14 mouse cellular contexts compared by ENCODE assay signal in genomic region chr17:9755576-9755975, GRCm38 (mm10).
"Had no signal": no experiment of that assay in that cellular context is flagged by ENCODE, and none has a peak within 500 bp of the region (broad histone marks: within the 10 kb centered on the region; RNA-seq: fewer than 3 reads in every experiment).

No protein-coding gene starts in this region.

- H3K27ac ChIP-seq: heart, embryonic 10.5 days; hindbrain, embryonic 12.5 days; hindbrain, embryonic 14.5 days; intestine, embryonic 15.5 days; limb, embryonic 13.5 days; limb, embryonic 15.5 days; liver, embryonic 12.5 days had no signal

- H3K9ac ChIP-seq: heart, embryonic 12.5 days; hindbrain, embryonic 12.5 days; hindbrain, embryonic 14.5 days; intestine, embryonic 15.5 days; limb, embryonic 13.5 days; limb, embryonic 15.5 days; liver, embryonic 12.5 days had no signal

- H3K4me2 ChIP-seq: heart, embryonic 12.5 days; hindbrain, embryonic 12.5 days; hindbrain, embryonic 14.5 days; intestine, embryonic 15.5 days; limb, embryonic 13.5 days; limb, embryonic 15.5 days; liver, embryonic 12.5 days had no signal

- ATAC-seq: forebrain, embryonic 16.5 days; hindbrain, embryonic 16.5 days; inflammation-experienced regulatory T-cells, adult 6 months; intestine, embryonic 15.5 days; intestine, postnatal 0 days; liver, embryonic 12.5 days had no signal

- H3K27me3 ChIP-seq: hindbrain, embryonic 12.5 days; intestine, embryonic 15.5 days; limb, embryonic 15.5 days; liver, embryonic 12.5 days had no signal

- H3K4me3 ChIP-seq: heart, embryonic 10.5 days; heart, embryonic 12.5 days; hindbrain, embryonic 10.5 days; hindbrain, embryonic 12.5 days; intestine, embryonic 15.5 days; limb, embryonic 13.5 days; limb, embryonic 15.5 days; liver, embryonic 12.5 days had no signal

- H3K9me3 ChIP-seq: heart, embryonic 10.5 days; heart, embryonic 12.5 days; hindbrain, embryonic 10.5 days; hindbrain, embryonic 12.5 days; intestine, embryonic 15.5 days; limb, embryonic 13.5 days; limb, embryonic 15.5 days; liver, embryonic 12.5 days had no signal

- H3K4me1 ChIP-seq: intestine, embryonic 15.5 days; limb, embryonic 15.5 days; liver, embryonic 12.5 days had no signal

- DNase-seq: gastrocnemius, postnatal 25 days had no signal

- H3K36me3 ChIP-seq: heart, embryonic 10.5 days; heart, embryonic 12.5 days; hindbrain, embryonic 10.5 days; hindbrain, embryonic 12.5 days; intestine, embryonic 15.5 days; limb, embryonic 13.5 days; limb, embryonic 15.5 days; liver, embryonic 12.5 days had no signal
